Mouse (Mus musculus) effector memory CD4-positive, alpha-beta T cell, adult 5 months (primary cell): ENCODE data around the gene Gnpnat1. TPM values are rescaled to one million over a fixed set of nuclear protein-coding genes. Genes with fewer than 3 reads are reported as not detected.

ENCODE experiments used
- polyA plus RNA-seq: library from polyadenylated mRNA; unstranded; fragments of 100-300 nt; shearing (Covaris generic); gene quantifications from one replicate; pipeline ENCODE4 v1.2.1, GENCODE M21; 2017

Gene Gnpnat1
- polyA plus RNA-seq, result 40.4 TPM

GRCm38 (mm10) chr14:45404813-45405212, at the start of gene Gnpnat1:
TSS of gene Gnpnat1 (minus strand) at chr14:45404913.

GRCm38 (mm10) chr14:45350931-45351859, 53.5 kb downstream of the Gnpnat1 start, which contains the start of gene Styx:
TSS of gene Styx (plus strand) at chr14:45351093.

GRCm38 (mm10) chr14:45329589-45330181, 75.0 kb downstream of the Gnpnat1 start, which contains the start of gene Psmc6:
TSS of gene Psmc6 (plus strand) at chr14:45329788.

Other genes starting within 250 kb of the Gnpnat1 start
- 2.7 TPM for gene Gpr137c, start 185.2 kb downstream of the Gnpnat1 start, polyA plus RNA-seq
- 10.1 TPM for gene Txndc16, start 184.6 kb downstream of the Gnpnat1 start, polyA plus RNA-seq
- gene Ero1l, start 86.1 kb downstream of the Gnpnat1 start, polyA plus RNA-seq, result 66.5 TPM
- gene Psmc6, start 75.1 kb downstream of the Gnpnat1 start, polyA plus RNA-seq, result 110 TPM
- gene Styx, start 53.8 kb downstream of the Gnpnat1 start, polyA plus RNA-seq, result 6.1 TPM
- 0.26 TPM for gene Fermt2, start 125.2 kb upstream of the Gnpnat1 start, polyA plus RNA-seq